Comparison of ENCODE assay signal across 21 mouse cellular contexts in the genomic region with DNA sequence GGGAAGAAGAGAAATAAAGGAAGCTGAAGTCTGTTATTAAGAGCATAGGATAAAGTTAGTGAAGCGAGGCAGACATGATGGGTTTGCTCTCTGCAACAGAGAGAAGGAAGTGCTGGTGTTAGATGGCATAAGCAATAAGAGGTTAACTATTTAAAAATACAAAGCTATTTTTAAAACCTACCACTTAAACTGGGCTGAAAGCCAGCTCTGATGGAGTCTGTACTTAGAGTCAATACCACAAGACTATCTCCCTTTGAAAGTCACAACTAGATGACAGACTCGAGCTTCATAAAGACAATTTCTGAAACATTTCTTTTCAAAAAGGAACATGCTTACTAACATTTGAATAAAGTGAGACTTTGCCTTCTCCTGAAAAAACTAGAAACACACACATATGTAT.
DNase-seq lines count a peak whose midpoint lies in the region; ATAC-seq and TF ChIP-seq lines count a peak whose summit lies in the region.
"Had no signal": no experiment of that assay in that cellular context is flagged by ENCODE, and none has a peak within 500 bp of the region (broad histone marks: within the 10 kb centered on the region; RNA-seq: fewer than 3 reads in every experiment).

No protein-coding gene starts in this region.

- no peak overlapping the region for H3K27ac ChIP-seq in embryonic facial prominence, embryonic 14.5 days (replicated peaks; ENCODE audit: low read depth, low read length)
- no peak overlapping the region for H3K27ac ChIP-seq in embryonic facial prominence, embryonic 10.5 days (replicated peaks)
- H3K27ac ChIP-seq in heart, postnatal 0 days (ENCODE audit: low read depth): peak overlapping the region; percentile 81
- no peak overlapping the region for H3K27ac ChIP-seq in hindbrain, embryonic 10.5 days
- H3K27ac ChIP-seq: hindbrain, embryonic 15.5 days; limb, embryonic 12.5 days; liver, embryonic 14.5 days; neural tube, embryonic 12.5 days had no signal

- TF ChIP-seq CTCF in heart, postnatal 0 days (IDR thresholded peaks at IDR 0.05; ENCODE audit: low read depth): no peak

- H3K27me3 ChIP-seq in embryonic facial prominence, embryonic 14.5 days (replicated peaks; ENCODE audit: control insufficient read depth, insufficient read depth, low read length): no peaks in the 10 kb centered on the region
- no peaks in the 10 kb centered on the region for H3K27me3 ChIP-seq in embryonic facial prominence, embryonic 10.5 days (replicated peaks; ENCODE audit: low read depth, poor library complexity, severe bottlenecking)
- H3K27me3 ChIP-seq in heart, postnatal 0 days (ENCODE audit: control insufficient read depth, insufficient read depth, low read length): no peaks in the 10 kb centered on the region
- no peaks in the 10 kb centered on the region for H3K27me3 ChIP-seq in hindbrain, embryonic 10.5 days (ENCODE audit: insufficient read depth, poor library complexity, severe bottlenecking)
- H3K27me3 ChIP-seq: hindbrain, embryonic 15.5 days; limb, embryonic 12.5 days; neural tube, embryonic 12.5 days had no signal

- peak; percentile 59 for DNase-seq in embryonic facial prominence, embryonic 14.5 days (ENCODE audit: low spot score)
- DNase-seq in embryonic facial prominence, embryonic 10.5 days (ENCODE audit: low spot score): no peak
- DNase-seq in lung, postnatal 36 days: peak; percentile 13
- DNase-seq in lung, postnatal 14 days: no peak
- DNase-seq in heart, postnatal 0 days (ENCODE audit: low spot score): peak; percentile 78
- no peak for DNase-seq in hindbrain, embryonic 10.5 days (ENCODE audit: low spot score)
- no peak for DNase-seq in frontal cortex, postnatal 25 days (ENCODE audit: low spot score in 2 of 2)
- DNase-seq in yolk sac, embryonic 10.5 days (ENCODE audit: low spot score): no peak
- DNase-seq: adrenal gland, adult 8-10 months; cerebellum, adult 2 months; gastrocnemius, postnatal 25 days; kidney, postnatal 14 days; right cerebral cortex, postnatal 25 days; thymus, adult 18-20 months had no signal

- no peak for ATAC-seq in embryonic facial prominence, embryonic 14.5 days (ENCODE audit: low read depth)
- ATAC-seq in heart, postnatal 0 days (ENCODE audit: insufficient read depth, low read depth): peak; percentile 76
- ATAC-seq: forebrain, embryonic 16.5 days; intestine, postnatal 0 days; midbrain, embryonic 16.5 days had no signal

- peaks cover 9% of the 10 kb centered on the region; the same call in 1 of the 2 replicates for H3K36me3 ChIP-seq in embryonic facial prominence, embryonic 14.5 days (ENCODE audit: control insufficient read depth, insufficient read depth, low read length)
- peaks cover 7% of the 10 kb centered on the region; the same call in 1 of the 2 replicates for H3K36me3 ChIP-seq in embryonic facial prominence, embryonic 10.5 days (replicated peaks)
- H3K36me3 ChIP-seq in heart, postnatal 0 days (replicated peaks; ENCODE audit: control insufficient read depth, insufficient read depth, low read length): peaks cover 8% of the 10 kb centered on the region; the same call in 1 of the 2 replicates
- H3K36me3 ChIP-seq in hindbrain, embryonic 10.5 days: peaks cover 4% of the 10 kb centered on the region; the same call in 1 of the 2 replicates

- TF ChIP-seq EP300 in heart, postnatal 0 days (IDR thresholded peaks at IDR 0.05; ENCODE audit: low read depth): no peak

- H3K4me2 ChIP-seq in embryonic facial prominence, embryonic 14.5 days (ENCODE audit: low read depth, low read length): no peak overlapping the region
- peak overlapping the region; percentile 60 for H3K4me2 ChIP-seq in heart, postnatal 0 days (ENCODE audit: low read depth, low read length)
- H3K4me2 ChIP-seq: hindbrain, embryonic 15.5 days; limb, embryonic 12.5 days; neural tube, embryonic 12.5 days had no signal

- no peaks in the 10 kb centered on the region for H3K9me3 ChIP-seq in embryonic facial prominence, embryonic 14.5 days (ENCODE audit: control insufficient read depth, low read length)
- H3K9me3 ChIP-seq in embryonic facial prominence, embryonic 10.5 days: no peaks in the 10 kb centered on the region
- H3K9me3 ChIP-seq in heart, postnatal 0 days (replicated peaks; ENCODE audit: control insufficient read depth, low read length): no peaks in the 10 kb centered on the region
- H3K9me3 ChIP-seq in hindbrain, embryonic 10.5 days: no peaks in the 10 kb centered on the region
- H3K9me3 ChIP-seq: hindbrain, embryonic 15.5 days; limb, embryonic 12.5 days; neural tube, embryonic 12.5 days had no signal

- H3K9ac ChIP-seq in embryonic facial prominence, embryonic 14.5 days (ENCODE audit: low read depth, low read length): no peak overlapping the region
- H3K9ac ChIP-seq in heart, postnatal 0 days (replicated peaks; ENCODE audit: low read depth, low read length): no peak overlapping the region; the same call in 1 of the 2 replicates
- H3K9ac ChIP-seq: hindbrain, embryonic 15.5 days; limb, embryonic 12.5 days; liver, embryonic 14.5 days; neural tube, embryonic 12.5 days had no signal

- no peaks in the 10 kb centered on the region for H3K4me1 ChIP-seq in embryonic facial prominence, embryonic 14.5 days (ENCODE audit: control insufficient read depth, insufficient read depth, low read length)
- H3K4me1 ChIP-seq in embryonic facial prominence, embryonic 10.5 days: no peaks in the 10 kb centered on the region
- H3K4me1 ChIP-seq in heart, postnatal 0 days (ENCODE audit: control insufficient read depth, insufficient read depth): peaks cover 17% of the 10 kb centered on the region; the same call in 1 of the 2 replicates
- H3K4me1 ChIP-seq in hindbrain, embryonic 10.5 days (replicated peaks): no peaks in the 10 kb centered on the region
- H3K4me1 ChIP-seq: hindbrain, embryonic 15.5 days; limb, embryonic 12.5 days; neural tube, embryonic 12.5 days had no signal

- no peak overlapping the region for H3K4me3 ChIP-seq in embryonic facial prominence, embryonic 14.5 days (ENCODE audit: low read depth, low read length)
- H3K4me3 ChIP-seq in embryonic facial prominence, embryonic 10.5 days: no peak overlapping the region
- H3K4me3 ChIP-seq in heart, postnatal 0 days (ENCODE audit: low read depth, low read length): peak overlapping the region; percentile 35
- H3K4me3 ChIP-seq in hindbrain, embryonic 10.5 days: no peak overlapping the region
- H3K4me3 ChIP-seq: hindbrain, embryonic 15.5 days; limb, embryonic 12.5 days; neural tube, embryonic 12.5 days had no signal

- 80% methylated on average over 2 of the region's 2 CpGs for WGBS in embryonic facial prominence, embryonic 14.5 days
- 91% methylated on average over 2 of the region's 2 CpGs for WGBS in embryonic facial prominence, embryonic 10.5 days
- WGBS in heart, postnatal 0 days: 21% methylated on average over 2 of the region's 2 CpGs
- 95% methylated on average over 2 of the region's 2 CpGs for WGBS in hindbrain, embryonic 10.5 days

Comparison
In these comparisons a context has a peak if more than half of its experiments do, and no peak if none do; other contexts are left out.
1. DNase-seq: peak in embryonic facial prominence, embryonic 14.5 days (single experiment), lung, postnatal 36 days (single experiment) and heart, postnatal 0 days (single experiment); none in embryonic facial prominence, embryonic 10.5 days (single experiment), lung, postnatal 14 days (single experiment), hindbrain, embryonic 10.5 days (single experiment), frontal cortex, postnatal 25 days (0 of 2) and yolk sac, embryonic 10.5 days (single experiment).